In the genomic region with DNA sequence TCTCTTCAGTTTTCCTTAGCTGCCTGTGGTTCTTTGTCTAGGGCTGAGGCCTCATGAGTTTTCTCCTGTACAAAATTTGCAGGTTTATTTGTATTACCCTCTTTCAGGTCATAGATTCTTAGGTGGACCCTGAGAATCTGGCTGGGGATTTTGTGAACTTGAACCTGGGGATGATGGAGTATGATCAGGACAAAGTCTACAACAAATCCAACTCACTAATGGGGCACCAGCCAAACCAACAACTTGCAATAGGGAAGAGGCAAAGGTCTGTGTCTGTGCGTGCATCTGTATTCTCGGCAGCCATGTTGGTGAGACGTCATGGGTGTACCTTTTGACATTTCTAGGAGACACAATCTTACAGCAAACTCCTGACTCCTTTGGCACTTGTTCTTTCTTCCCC, we compare ENCODE assay signal across 18 mouse cellular contexts. TPM values are rescaled to one million over a fixed set of nuclear protein-coding genes. Genes with fewer than 3 reads are reported as not detected.
"Had no signal": no experiment of that assay in that cellular context is flagged by ENCODE, and none has a peak within 500 bp of the region (broad histone marks: within the 10 kb centered on the region; RNA-seq: fewer than 3 reads in every experiment).

No protein-coding gene starts in this region.

- H3K36me3 ChIP-seq: lung, embryonic 15.5 days; midbrain, embryonic 12.5 days; neural tube, embryonic 12.5 days; stomach, embryonic 15.5 days had no signal

- ATAC-seq: lung, postnatal 0 days; midbrain, embryonic 16.5 days had no signal

- H3K9ac ChIP-seq: lung, embryonic 15.5 days; midbrain, embryonic 12.5 days; neural tube, embryonic 12.5 days; stomach, embryonic 15.5 days had no signal

- H3K27me3 ChIP-seq: lung, embryonic 15.5 days; megakaryocyte, embryonic 14.5 days; midbrain, embryonic 12.5 days; neural tube, embryonic 12.5 days; stomach, embryonic 15.5 days had no signal

- H3K4me3 ChIP-seq: lung, embryonic 15.5 days; megakaryocyte, embryonic 14.5 days; midbrain, embryonic 12.5 days; neural tube, embryonic 12.5 days; stomach, embryonic 15.5 days had no signal

- DNase-seq: lung, adult 2 months; lung, postnatal 14 days; lung, postnatal 36 days; midbrain, embryonic 14.5 days; right cerebral cortex, postnatal 14 days; thymus, adult 2 months; thymus, postnatal 25 days; thymus, postnatal 4 days had no signal

- H3K4me2 ChIP-seq: lung, embryonic 15.5 days; midbrain, embryonic 12.5 days; neural tube, embryonic 12.5 days; stomach, embryonic 15.5 days had no signal

- H3K9me3 ChIP-seq: lung, embryonic 15.5 days; megakaryocyte, embryonic 14.5 days; midbrain, embryonic 12.5 days; neural tube, embryonic 12.5 days; stomach, embryonic 15.5 days had no signal

- H3K27ac ChIP-seq: lung, embryonic 15.5 days; macrophage; midbrain, embryonic 12.5 days; neural tube, embryonic 12.5 days; stomach, embryonic 15.5 days; stomach, postnatal 0 days had no signal

- H3K4me1 ChIP-seq: megakaryocyte, embryonic 14.5 days; midbrain, embryonic 12.5 days; neural tube, embryonic 12.5 days; stomach, embryonic 15.5 days had no signal

RNA-seq across cellular contexts. Expression of gene Hsd11b1, which starts 25.2 kb away (rescaled TPM):
- polyA plus RNA-seq: midbrain, embryonic 12.5 days; neural tube, embryonic 12.5 days; neural tube, embryonic 14.5 days had no signal
